Mouse (Mus musculus) megakaryocyte, adult 5-6 weeks (primary cell): ENCODE measurements at regions not wholly inside any gene's neighbourhood (a gene's known extent, or its start where the extent isn't known, plus 50 kb on each side); places are given as distances from the start of the nearest gene placed in this dataset.

Experiments used
- ATAC-seq: 2 replicates; pipeline ENCODE4 v1.8.0; 2016; ENCODE audit warnings: mild to moderate bottlenecking, inconsistent platforms; ENCODE audit not compliant: poor library complexity, severe bottlenecking

- ATAC-seq: no peak
Observed at GRCm38 (mm10) chr5:101596996-101597395, 67.8 kb downstream of the Nkx6-1 start.

GRCm38 (mm10) chr5:101591236-101591635, 73.6 kb downstream of the Nkx6-1 start:
- ATAC-seq: no peak

- ATAC-seq: no peak
Observed at GRCm38 (mm10) chr5:101590341-101591124, 74.3 kb downstream of the Nkx6-1 start.

- no peak for ATAC-seq
Observed at GRCm38 (mm10) chr5:101572966-101573365, 91.8 kb downstream of the Nkx6-1 start.

- no peak for ATAC-seq
Observed at GRCm38 (mm10) chr5:101565770-101566169, 99.0 kb downstream of the Nkx6-1 start.

- no peak for ATAC-seq
Observed at GRCm38 (mm10) chr5:101560366-101560765, 104.4 kb downstream of the Nkx6-1 start.

GRCm38 (mm10) chr5:101558279-101558987, 106.4 kb downstream of the Nkx6-1 start:
- ATAC-seq: no peak

- no peak for ATAC-seq
Observed at GRCm38 (mm10) chr5:101557156-101557555, 107.6 kb downstream of the Nkx6-1 start.

GRCm38 (mm10) chr5:101543326-101543725, 121.5 kb downstream of the Nkx6-1 start:
- ATAC-seq: no peak

- ATAC-seq: peak; percentile 47; the same call in 1 of the 2 replicates
Observed at GRCm38 (mm10) chr5:101539818-101540217, 125.0 kb downstream of the Nkx6-1 start.

- no peak for ATAC-seq
Observed at GRCm38 (mm10) chr5:101539254-101539549, 125.6 kb downstream of the Nkx6-1 start.

GRCm38 (mm10) chr5:101538410-101539253, 126.2 kb downstream of the Nkx6-1 start:
- ATAC-seq: peak; percentile 33; the same call in 1 of the 2 replicates

GRCm38 (mm10) chr5:101537518-101538380, 127.0 kb downstream of the Nkx6-1 start:
- no peak for ATAC-seq

- ATAC-seq: no peak
Observed at GRCm38 (mm10) chr5:101535451-101535850, 129.3 kb downstream of the Nkx6-1 start.

GRCm38 (mm10) chr5:101525346-101525745, 139.4 kb downstream of the Nkx6-1 start:
- ATAC-seq: no peak

GRCm38 (mm10) chr5:101524670-101525069, 140.1 kb downstream of the Nkx6-1 start:
- no peak for ATAC-seq

GRCm38 (mm10) chr5:101523902-101524301, 140.9 kb downstream of the Nkx6-1 start:
- ATAC-seq: no peak

- ATAC-seq: no peak
Observed at GRCm38 (mm10) chr5:101523490-101523889, 141.3 kb downstream of the Nkx6-1 start.

GRCm38 (mm10) chr5:101520935-101521655, 143.7 kb downstream of the Nkx6-1 start:
- ATAC-seq: no peak
